Mouse (Mus musculus) kidney, adult 2 months (tissue): ENCODE data around the gene Mylk.

Experiments
- CTCF ChIP-seq: fragments of 200-500 bp; conservative IDR thresholded peaks from 2 replicates; pipeline ENCODE4 v1.5.1; 2011; ENCODE audit warnings: low read depth, mild to moderate bottlenecking, control low read depth, low read length, moderate library complexity, mixed read lengths; ENCODE audit not compliant: insufficient read depth, insufficient read length
- POLR2A ChIP-seq: fragments of 200-500 bp; IDR thresholded peaks from one replicate; pipeline ENCODE4 v1.6.1; 2011; ENCODE audit warnings: low read depth, low read length, control low read depth

DNA sequence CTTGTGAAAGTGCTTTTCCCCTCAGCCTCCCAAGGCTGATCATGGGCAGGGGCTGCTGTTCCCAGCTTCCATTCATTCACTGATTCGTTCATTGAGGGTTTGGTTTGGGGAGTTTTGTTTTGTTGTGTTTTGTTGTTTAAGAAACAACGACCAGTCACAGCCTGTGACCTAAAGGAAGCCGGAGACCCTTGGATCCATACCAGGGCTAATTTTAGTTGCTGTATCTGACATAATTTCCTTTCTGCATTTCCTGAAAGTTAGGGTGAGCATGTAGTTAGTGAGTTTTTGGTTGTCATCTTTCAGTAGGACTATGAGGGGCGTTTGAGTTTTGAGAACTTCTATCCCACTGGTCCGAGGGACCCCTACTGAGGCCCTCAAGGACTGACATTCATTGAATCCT is 207.2 kb downstream of the Mylk start:
- TF ChIP-seq CTCF (no peak), POLR2A (no peak)
